Mouse (Mus musculus) olfactory bulb, adult 2 months (tissue): ENCODE measurements around the gene Fto.

ENCODE experiments used
- CTCF ChIP-seq: fragments of 200-500 bp; IDR thresholded peaks from 2 replicates; pipeline ENCODE4 v1.5.1; 2012; ENCODE audit warnings: low read depth, mild to moderate bottlenecking, low read length, moderate library complexity; ENCODE audit not compliant: insufficient read depth
- POLR2A ChIP-seq: fragments of 200-500 bp; IDR thresholded peaks from 2 replicates; pipeline ENCODE4 v1.6.1; 2012; ENCODE audit warnings: mild to moderate bottlenecking, low read depth, low read length, moderate library complexity; ENCODE audit not compliant: insufficient read depth

- TF ChIP-seq POLR2A (no peak), CTCF (no peak)
Measured at GRCm38 (mm10) chr8:91504891-91505290, 191.6 kb downstream of the Fto start.
